Mouse (Mus musculus): ENCODE results near the gene Pard3. TPM values are rescaled to one million over a fixed set of nuclear protein-coding genes. Genes with fewer than 3 reads are reported as not detected.

Pard3 gene
- total and polyA plus RNA-seq, 3 experiments: 0.51 to 1.3 (median 0.94) TPM

GRCm38 (mm10) chr8:127534789-127535188 is 471.1 kb downstream of the Pard3 start:
- Histone ChIP-seq H3K9me3 (replicated peaks; ENCODE audit: low read length) (no peaks in the 10 kb centered on the region), H3K36me3 (replicated peaks in 1 of 2; ENCODE audit: control insufficient read depth in 1 of 2, insufficient read depth in 1 of 2, low read length in 1 of 2) (no peaks in the 10 kb centered on the region), H3K27me3 (replicated peaks) (no peaks in the 10 kb centered on the region), H3K4me1 (ENCODE audit: control insufficient read depth in 1 of 2, insufficient read depth in 2 of 2) (0 out of 4 replicates have a peak, but pooled peaks cover 0 to under 1% of the 10 kb centered on the region in 2 experiments), H3K4me2 (ENCODE audit: insufficient read depth, low read depth, poor library complexity, severe bottlenecking) (no peak overlapping the region), H3K9ac (ENCODE audit: insufficient read depth, low read depth) (no peak overlapping the region), H3K27ac (ENCODE audit: insufficient read depth, low read depth) (no peak overlapping the region), H3K79me2 (replicated peaks; ENCODE audit: control insufficient read depth, extremely low read depth, insufficient read depth, poor library complexity, severe bottlenecking) (no peaks in the 10 kb centered on the region), H3K4me3 (replicated peaks in 1 of 3; ENCODE audit: low read depth in 2 of 3, low read length in 2 of 3, poor library complexity in 1 of 3) (no peak overlapping the region)
- in situ Hi-C loops (cut with MboI; ENCODE audit: low pct_ligation_motif_present, low pct_unique_long_range_greater_than_20kb, low sequenced_read_pairs): no loop called here
- no peak for DNase-seq (ENCODE audit: extremely low read depth)
- dilution Hi-C loops (cut with MboI; ENCODE audit: extremely low pct_ligation_motif_present, extremely low pct_unique_long_range_greater_than_20kb, low sequenced_read_pairs): no loop called here
- TF ChIP-seq MAX (IDR thresholded peaks at IDR 0.05; ENCODE audit: low read length) (no peak), RCOR1 (conservative IDR thresholded peaks at IDR 0.05; ENCODE audit: low read depth, low read length) (no peak), TBP (conservative IDR thresholded peaks at IDR 0.05; ENCODE audit: low read depth, low read length) (no peak), MXI1 (IDR thresholded peaks at IDR 0.05; ENCODE audit: low read depth, low read length) (no peak), JUND (conservative IDR thresholded peaks at IDR 0.05; ENCODE audit: low read depth, low read length) (no peak), ZNF384 (IDR thresholded peaks at IDR 0.05; ENCODE audit: low read depth, low read length) (no peak), ZMIZ1 (IDR thresholded peaks at IDR 0.05; ENCODE audit: low read depth, low read length) (no peak), MYC (IDR thresholded peaks at IDR 0.05; ENCODE audit: low read depth, low read length) (no peak), CTCF (conservative IDR thresholded peaks at IDR 0.05 in 1 of 2, IDR thresholded peaks at IDR 0.05 in 1 of 2; ENCODE audit: low read depth in 2 of 2, low read length in 2 of 2) (no peak), BHLHE40 (IDR thresholded peaks at IDR 0.05; ENCODE audit: low read depth, low read length) (no peak), E2F4 (IDR thresholded peaks at IDR 0.05; ENCODE audit: insufficient replicate concordance, low read depth, low read length) (no peak), TCF12 (IDR thresholded peaks at IDR 0.05; ENCODE audit: low read depth, low read length) (no peak), GABPA (IDR thresholded peaks at IDR 0.05; ENCODE audit: insufficient replicate concordance, low read depth, low read length) (no peak), CHD1 (IDR thresholded peaks at IDR 0.05; ENCODE audit: low read depth, low read length) (no peak), KAT2A (IDR thresholded peaks at IDR 0.05; ENCODE audit: insufficient replicate concordance, low read length) (no peak), IRF4 (IDR thresholded peaks at IDR 0.05; ENCODE audit: low read depth, low read length) (no peak), MAZ (IDR thresholded peaks at IDR 0.05; ENCODE audit: low read depth, low read length) (no peak), NRF1 (IDR thresholded peaks at IDR 0.05; ENCODE audit: low read depth, low read length) (no peak), PAX5 (IDR thresholded peaks at IDR 0.05; ENCODE audit: low read length) (no peak), SIN3A (IDR thresholded peaks at IDR 0.05; ENCODE audit: low read length) (no peak)

GRCm38 (mm10) chr8:127535192-127535845 is 471.6 kb downstream of the Pard3 start:
- Histone ChIP-seq H3K9ac (ENCODE audit: insufficient read depth, low read depth) (no peak overlapping the region), H3K4me1 (ENCODE audit: control insufficient read depth in 1 of 2, insufficient read depth in 2 of 2) (peaks cover 0 to 6% of the 10 kb centered on the region in 2 experiments; a peak in 2 of 4 replicates), H3K27ac (ENCODE audit: insufficient read depth, low read depth) (no peak overlapping the region), H3K27me3 (replicated peaks) (no peaks in the 10 kb centered on the region), H3K36me3 (replicated peaks in 1 of 2; ENCODE audit: control insufficient read depth in 1 of 2, insufficient read depth in 1 of 2, low read length in 1 of 2) (no peaks in the 10 kb centered on the region), H3K4me3 (replicated peaks in 1 of 3; ENCODE audit: low read depth in 2 of 3, low read length in 2 of 3, poor library complexity in 1 of 3) (no peak overlapping the region), H3K79me2 (replicated peaks; ENCODE audit: control insufficient read depth, extremely low read depth, insufficient read depth, poor library complexity, severe bottlenecking) (no peaks in the 10 kb centered on the region), H3K4me2 (ENCODE audit: insufficient read depth, low read depth, poor library complexity, severe bottlenecking) (no peak overlapping the region), H3K9me3 (replicated peaks; ENCODE audit: low read length) (no peaks in the 10 kb centered on the region)
- TF ChIP-seq EP300 (IDR thresholded peaks at IDR 0.05; ENCODE audit: low read length): no peak
- no peak for TF ChIP-seq ZMIZ1 (IDR thresholded peaks at IDR 0.05; ENCODE audit: low read depth, low read length)
- no peak for TF ChIP-seq NRF1 (IDR thresholded peaks at IDR 0.05; ENCODE audit: low read depth, low read length)
- TF ChIP-seq CTCF (conservative IDR thresholded peaks at IDR 0.05 in 1 of 2, IDR thresholded peaks at IDR 0.05 in 1 of 2; ENCODE audit: low read depth in 2 of 2, low read length in 2 of 2): no peak
- no peak for TF ChIP-seq NELFE (IDR thresholded peaks at IDR 0.05; ENCODE audit: low read depth, low read length)
- TF ChIP-seq ETS1 (conservative IDR thresholded peaks at IDR 0.05; ENCODE audit: low read depth, low read length): no peak
- TF ChIP-seq RAD21 (IDR thresholded peaks at IDR 0.05; ENCODE audit: low read depth, low read length): no peak
- no peak for TF ChIP-seq IRF4 (IDR thresholded peaks at IDR 0.05; ENCODE audit: low read depth, low read length)
- TF ChIP-seq MXI1 (IDR thresholded peaks at IDR 0.05; ENCODE audit: low read depth, low read length): no peak
- TF ChIP-seq POLR2A (IDR thresholded peaks at IDR 0.05; ENCODE audit: low read depth, low read length): no peak
- TF ChIP-seq JUN (IDR thresholded peaks at IDR 0.05; ENCODE audit: insufficient read depth, low read depth, low read length): no peak
- TF ChIP-seq KAT2A (IDR thresholded peaks at IDR 0.05; ENCODE audit: insufficient replicate concordance, low read length): no peak
- TF ChIP-seq MAZ (IDR thresholded peaks at IDR 0.05; ENCODE audit: low read depth, low read length): no peak
- no peak for TF ChIP-seq MAFK (IDR thresholded peaks at IDR 0.05; ENCODE audit: insufficient replicate concordance, low read length)
- TF ChIP-seq SMC3 (IDR thresholded peaks at IDR 0.05; ENCODE audit: low read depth, low read length): no peak
- TF ChIP-seq ZKSCAN1 (IDR thresholded peaks at IDR 0.05; ENCODE audit: borderline replicate concordance, low read depth, low read length): no peak
- TF ChIP-seq HCFC1 (IDR thresholded peaks at IDR 0.05; ENCODE audit: low read depth, low read length): no peak
- TF ChIP-seq CHD1 (IDR thresholded peaks at IDR 0.05; ENCODE audit: low read depth, low read length): no peak
- TF ChIP-seq UBTF (IDR thresholded peaks at IDR 0.05; ENCODE audit: low read depth, low read length): no peak
- no peak for TF ChIP-seq ZNF384 (IDR thresholded peaks at IDR 0.05; ENCODE audit: low read depth, low read length)
- in situ Hi-C loops (cut with MboI; ENCODE audit: low pct_ligation_motif_present, low pct_unique_long_range_greater_than_20kb, low sequenced_read_pairs) (no loop called here), dilution Hi-C loops (cut with MboI; ENCODE audit: extremely low pct_ligation_motif_present, extremely low pct_unique_long_range_greater_than_20kb, low sequenced_read_pairs) (no loop called here)
- no peak for DNase-seq (ENCODE audit: extremely low read depth)
